Mouse (Mus musculus) lung, postnatal 36 days (tissue): Measurements from ENCODE around the gene 1700088E04Rik.
A peak's percentile ranks its signal among the peaks of the same experiment; 100 is the strongest.

Source experiments
- DNase-seq: peaks from one replicate; pipeline ENCODE4 v3.0.0; 2022; ENCODE audit warnings: mixed read lengths

Gene 1700088E04Rik

DNA sequence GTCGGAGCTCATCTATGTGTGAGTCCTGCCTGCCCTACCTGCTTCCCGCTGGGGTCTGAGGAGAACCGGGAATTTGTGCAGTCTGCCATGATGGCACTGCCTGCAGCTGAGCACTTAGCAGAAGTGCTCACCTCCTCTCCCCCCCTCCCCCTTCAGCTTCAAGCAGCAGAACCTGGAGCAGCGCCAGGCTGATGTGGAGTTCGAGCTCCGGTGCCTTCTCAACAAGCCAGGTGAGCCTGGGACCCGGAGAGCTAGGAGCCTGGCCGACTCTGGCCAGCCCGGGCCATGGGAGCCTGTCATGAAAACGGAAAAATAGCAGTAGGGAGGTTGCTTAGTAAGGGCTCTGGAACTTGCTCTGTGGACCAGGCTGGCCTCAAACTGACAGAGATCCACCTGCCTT, 10.3 kb downstream of the 1700088E04Rik start:
- DNase-seq: peak; percentile 85

DNA sequence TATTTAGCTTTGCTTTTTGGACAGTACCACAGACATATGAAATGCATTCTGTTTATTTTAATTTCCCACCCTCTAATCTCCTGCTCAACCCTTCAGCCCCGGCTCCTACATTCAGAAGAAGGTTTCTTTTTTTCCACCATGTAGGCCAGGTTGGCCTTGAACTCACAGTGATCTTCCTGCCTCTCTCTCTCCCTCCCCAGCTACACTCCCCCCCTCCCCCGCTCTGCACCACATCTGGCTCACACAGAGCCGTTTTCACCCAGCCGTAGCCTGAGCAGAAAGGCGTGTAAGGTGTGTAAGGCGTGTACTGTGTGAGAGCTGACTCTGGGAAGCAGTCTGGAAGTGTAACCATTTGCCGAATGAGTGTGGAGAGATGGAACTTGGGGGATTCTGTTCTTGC, 11.7 kb downstream of the 1700088E04Rik start:
- no peak for DNase-seq

DNA sequence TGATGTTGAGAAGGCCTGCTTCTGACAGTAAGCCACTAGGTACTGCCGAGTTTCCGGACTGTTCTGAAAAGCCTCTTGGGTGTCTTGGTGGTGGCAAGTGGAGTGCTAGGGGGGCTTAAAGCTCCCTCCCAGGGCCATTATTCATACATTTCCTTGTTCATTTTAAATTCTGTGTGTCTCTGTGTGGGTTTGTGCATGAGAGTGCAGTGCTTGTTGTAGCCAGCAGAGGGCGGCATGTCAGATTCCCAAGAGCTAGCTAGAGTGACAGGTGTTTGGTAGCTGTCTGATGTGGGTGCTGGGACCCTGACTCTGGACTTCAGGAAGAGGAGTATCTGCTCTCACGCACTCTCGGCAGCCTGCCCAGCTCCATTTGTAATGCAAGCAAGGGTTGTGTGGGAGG, 12.8 kb downstream of the 1700088E04Rik start:
- DNase-seq: no peak

DNA sequence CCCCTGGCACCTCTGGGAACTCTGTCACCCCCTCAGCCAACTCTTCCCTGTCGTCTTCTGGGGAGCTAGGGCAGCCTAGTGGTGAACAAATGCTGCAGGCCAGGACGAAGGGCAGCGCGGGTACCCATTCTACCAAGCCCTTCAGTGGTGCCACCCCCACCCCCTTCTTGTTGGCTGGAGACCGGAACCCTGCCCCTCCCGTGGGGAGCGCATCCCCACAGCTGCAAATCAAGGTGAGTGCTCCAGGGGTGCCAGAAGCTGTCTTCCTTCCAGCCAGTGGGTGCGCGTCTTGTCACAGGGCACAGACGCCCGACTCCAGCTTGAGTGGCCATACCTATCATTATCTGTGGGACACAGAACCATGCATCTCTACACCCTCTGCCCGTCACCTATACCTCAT, 14.0 kb downstream of the 1700088E04Rik start:
- DNase-seq: no peak

DNA sequence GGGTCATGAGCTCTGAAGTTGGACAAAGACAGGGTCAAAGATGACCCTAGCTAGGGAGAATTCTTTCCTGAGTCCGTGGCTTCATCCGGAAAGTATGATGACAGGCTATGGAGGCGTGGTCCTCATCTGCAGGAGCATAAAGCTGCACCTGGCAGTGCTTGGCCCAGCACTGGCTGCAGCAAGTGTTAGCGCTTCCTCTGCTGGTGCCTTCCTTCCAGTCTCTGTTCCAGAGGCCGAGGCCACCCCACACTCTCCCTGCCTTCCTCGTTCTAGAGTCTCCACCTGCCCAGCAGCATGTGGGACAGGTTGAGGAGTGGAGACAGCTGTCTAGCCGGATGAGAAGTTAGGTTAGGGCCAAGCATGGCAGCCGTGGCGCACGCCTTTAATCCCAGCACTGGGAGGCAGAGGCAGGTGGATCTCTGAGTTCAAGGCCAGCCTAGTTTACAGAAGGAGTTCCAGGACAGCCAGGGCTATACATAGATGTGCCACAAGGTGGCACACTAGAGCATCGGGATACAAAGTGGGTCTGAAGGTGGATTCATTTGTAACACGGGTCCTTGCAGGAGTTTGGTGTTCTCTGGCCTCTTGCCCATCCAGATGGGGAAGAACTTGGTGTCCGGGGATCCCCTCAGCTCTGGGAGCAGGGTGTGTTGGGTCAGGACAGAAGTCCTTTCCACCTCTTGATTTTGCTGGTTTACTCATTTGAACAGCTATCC, 14.7 kb downstream of the 1700088E04Rik start:
- peak; percentile 76 for DNase-seq

DNA sequence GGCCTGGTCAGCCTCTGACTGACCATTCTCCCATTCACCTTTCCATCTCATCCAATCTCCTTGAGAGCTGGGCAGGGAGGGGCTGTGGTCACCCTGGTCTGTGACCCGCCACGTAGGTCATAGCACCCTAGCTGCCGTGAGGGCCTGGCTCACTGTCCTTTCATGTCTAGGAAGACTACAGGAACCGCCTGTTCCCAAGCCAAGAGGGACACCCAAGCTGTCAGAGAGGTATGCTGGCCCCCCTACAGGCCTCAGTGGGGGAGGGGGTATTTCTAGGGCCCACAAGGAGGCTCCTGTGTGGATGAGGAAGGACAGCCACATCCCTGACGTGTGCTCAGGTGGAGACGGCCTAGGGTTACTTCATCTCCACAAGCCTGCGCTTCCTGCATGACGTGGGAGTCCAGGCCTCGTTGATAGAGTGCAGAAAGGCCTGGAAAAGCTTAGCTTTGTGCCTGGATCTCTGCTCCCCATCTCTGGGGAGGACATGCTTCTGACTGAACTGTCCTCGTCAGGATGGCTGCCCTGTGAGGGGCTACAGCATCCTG, 16.6 kb downstream of the 1700088E04Rik start:
- DNase-seq: no peak

DNA sequence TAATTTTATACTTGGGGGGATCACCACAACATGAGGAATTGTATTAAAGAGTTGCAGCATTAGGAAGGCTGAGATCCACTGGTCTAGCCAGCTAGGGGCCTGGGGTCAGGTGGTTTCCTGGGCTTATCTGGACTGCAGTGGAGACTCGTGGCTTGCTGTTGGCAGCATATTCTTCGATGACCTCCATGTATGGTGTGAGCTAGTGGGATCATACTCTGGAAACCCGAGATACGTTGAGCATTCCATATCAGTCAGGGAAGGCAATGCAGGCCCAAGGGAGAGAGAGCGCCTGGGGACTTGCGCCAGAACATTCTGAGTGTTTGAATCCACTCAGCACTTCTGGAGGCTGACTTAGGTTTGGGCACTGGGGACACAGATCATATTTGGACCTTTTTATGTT, 17.3 kb downstream of the 1700088E04Rik start:
- no peak for DNase-seq

DNA sequence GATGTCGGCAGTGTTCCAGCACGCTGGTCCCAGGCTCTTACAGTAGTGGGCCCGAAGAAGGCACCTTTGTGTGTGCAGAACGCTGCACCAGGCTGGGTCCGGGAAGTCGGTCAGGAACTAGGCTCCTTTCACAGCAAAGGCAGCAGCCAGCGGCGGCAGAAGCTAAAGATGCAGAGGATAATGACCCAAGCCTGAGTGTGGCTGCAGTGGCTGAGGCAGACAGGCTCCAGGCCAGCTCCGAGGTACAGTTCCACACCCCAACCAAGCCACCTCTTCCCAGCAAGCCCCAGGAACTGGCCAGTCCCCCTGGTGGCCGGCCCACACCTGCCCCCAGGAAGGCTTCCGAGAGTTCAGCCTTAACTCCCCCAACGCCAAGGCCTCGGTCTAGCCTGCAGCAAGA, 18.5 kb downstream of the 1700088E04Rik start:
- no peak for DNase-seq

DNA sequence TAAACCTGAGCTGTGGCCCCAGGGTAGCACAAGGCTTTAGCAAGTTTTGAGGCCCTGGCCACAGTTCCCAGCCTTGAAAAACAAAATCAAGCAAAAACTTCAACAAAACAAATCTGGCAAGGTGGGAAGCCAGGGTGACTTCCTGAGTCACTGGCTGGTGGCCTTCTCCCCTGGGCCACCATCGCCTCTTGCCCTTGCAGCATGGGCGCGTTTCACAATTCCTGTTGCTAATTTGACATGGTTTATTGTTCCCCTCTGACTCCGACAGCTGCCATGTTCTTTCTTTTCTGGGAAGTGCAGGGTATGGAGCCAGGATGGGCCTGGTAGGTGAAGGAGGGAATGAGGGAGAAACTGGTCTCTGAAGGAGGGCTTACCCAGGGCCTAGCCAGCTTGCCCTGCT, 18.9 kb downstream of the 1700088E04Rik start:
- no peak for DNase-seq

DNA sequence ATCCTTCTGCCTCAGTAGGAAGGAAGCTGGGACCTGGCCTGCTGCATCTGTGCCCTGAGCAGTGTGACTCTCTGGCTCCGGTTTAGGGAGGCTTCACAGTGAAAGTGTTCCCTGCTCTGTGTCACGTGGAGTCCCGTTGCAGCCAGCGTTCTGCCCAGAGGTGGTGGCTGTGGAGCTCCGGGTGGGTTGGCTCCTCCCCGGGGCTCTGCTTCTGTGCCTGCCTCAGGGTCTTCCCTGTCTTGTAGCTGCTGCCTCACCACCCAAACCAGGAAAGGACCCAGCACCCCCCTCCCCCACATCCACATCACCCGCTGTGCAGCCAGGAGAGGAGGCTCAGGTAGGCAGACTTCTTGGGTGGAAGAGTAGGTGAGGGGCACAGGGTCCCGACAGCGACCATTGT, 21.6 kb downstream of the 1700088E04Rik start:
- DNase-seq: no peak

DNA sequence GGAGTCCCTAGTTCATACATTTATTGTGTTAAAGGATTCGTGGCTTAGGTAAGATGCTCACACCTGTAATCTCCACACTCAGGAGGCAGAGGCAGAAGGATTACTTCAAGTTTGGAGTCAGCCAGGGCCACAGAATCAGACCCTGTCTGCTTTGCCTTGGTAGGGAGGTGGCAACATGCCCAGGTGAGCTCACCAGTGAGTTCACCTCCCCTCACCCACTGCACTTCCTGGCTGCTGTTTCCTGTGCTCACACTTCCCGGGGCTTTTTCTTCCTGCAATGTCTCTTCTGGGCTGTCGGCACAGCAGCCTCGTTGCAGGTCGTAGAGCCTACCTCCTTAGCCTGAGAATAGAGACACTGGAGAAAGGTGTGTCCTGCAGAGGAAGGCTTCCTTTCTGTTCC, 25.8 kb downstream of the 1700088E04Rik start:
- DNase-seq: peak; percentile 22

DNA sequence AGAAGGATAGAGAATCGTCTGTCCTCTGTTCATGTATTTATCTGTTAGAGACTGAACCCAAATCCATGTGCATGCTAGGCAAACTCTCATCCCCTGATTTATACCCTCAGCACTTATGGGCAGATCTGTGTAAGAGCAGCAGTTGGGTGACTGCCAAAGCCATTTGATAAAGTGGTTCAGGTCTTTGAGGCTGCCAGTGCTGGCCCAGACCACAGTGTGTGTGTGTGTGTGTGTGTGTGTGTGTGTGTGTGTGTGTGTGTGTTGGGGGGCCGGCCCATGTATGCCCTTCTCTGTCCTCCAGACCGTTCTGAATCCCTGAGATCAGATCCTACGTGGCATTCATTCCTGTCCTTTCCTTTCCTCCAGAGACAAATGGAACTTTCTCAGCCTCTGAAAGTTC, 29.3 kb downstream of the 1700088E04Rik start:
- peak; percentile 63 for DNase-seq

DNA sequence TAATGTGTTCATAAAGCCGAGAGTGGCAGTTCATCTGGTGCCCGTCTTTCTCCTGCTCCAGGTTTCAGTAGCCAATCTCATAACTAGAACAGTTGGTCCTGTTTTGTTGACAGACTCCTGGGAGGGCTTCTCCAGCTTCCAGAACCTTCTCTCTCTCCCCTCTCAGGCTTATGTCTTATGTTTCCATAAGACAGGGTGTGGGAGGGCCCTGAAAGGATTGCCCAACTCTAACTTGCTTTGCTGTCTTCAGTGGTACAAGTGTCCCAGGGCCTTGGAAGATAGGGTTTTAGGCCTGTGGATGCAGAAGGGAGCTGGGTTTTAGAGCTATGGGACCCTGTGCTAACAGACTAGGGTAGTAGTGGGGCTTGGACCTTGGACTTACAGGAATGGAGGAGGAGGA, 30.5 kb downstream of the 1700088E04Rik start:
- DNase-seq: no peak

DNA sequence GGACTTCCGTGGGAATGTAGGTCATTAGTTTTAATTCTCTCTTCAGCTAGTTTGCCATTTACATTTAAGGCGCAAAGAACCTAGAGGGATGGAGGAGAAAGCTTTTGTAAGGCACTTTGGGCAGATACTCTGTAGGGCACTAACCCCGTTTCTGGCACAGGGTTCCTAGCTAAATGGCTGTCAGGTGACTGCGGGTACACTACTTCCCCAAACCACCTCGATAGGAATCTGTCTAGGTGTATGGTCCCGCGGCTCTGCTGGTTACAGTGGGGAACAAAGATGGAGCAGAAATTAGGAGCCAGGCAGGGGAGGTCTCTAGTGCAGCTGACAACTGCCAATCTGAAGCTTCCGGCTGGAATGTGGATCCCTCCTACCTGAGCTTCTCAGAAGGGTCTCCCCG, 31.0 kb downstream of the 1700088E04Rik start:
- no peak for DNase-seq

DNA sequence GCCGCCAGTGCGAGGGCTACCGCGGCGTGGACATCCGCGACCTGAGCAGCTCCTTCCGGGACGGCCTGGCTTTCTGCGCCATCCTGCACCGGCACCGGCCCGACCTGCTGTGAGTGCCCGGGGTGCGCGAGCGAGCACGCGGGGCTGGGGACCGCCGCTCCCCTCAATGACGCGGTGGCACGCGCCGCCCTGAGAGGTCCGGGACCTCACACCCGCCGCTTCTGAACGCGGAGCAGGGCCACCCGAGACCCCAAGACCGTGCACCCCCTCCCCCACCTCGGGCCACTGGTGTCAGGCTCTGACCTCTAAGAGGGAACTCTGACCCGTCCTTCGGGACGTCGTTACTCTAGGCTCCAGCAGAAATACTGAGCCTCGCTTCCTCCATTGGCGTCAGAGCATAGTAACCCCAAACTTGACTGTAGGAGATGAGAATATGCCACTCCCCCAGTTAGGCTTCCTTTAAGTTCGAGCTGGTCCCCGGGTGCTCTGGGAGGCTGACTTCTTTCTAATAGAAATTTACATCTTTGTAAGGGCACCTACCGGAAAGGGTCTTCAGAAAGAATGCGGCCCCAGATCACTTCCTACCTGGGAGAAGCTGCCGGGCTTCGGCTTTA, 31.6 kb downstream of the 1700088E04Rik start:
- peak; percentile 30 for DNase-seq

DNA sequence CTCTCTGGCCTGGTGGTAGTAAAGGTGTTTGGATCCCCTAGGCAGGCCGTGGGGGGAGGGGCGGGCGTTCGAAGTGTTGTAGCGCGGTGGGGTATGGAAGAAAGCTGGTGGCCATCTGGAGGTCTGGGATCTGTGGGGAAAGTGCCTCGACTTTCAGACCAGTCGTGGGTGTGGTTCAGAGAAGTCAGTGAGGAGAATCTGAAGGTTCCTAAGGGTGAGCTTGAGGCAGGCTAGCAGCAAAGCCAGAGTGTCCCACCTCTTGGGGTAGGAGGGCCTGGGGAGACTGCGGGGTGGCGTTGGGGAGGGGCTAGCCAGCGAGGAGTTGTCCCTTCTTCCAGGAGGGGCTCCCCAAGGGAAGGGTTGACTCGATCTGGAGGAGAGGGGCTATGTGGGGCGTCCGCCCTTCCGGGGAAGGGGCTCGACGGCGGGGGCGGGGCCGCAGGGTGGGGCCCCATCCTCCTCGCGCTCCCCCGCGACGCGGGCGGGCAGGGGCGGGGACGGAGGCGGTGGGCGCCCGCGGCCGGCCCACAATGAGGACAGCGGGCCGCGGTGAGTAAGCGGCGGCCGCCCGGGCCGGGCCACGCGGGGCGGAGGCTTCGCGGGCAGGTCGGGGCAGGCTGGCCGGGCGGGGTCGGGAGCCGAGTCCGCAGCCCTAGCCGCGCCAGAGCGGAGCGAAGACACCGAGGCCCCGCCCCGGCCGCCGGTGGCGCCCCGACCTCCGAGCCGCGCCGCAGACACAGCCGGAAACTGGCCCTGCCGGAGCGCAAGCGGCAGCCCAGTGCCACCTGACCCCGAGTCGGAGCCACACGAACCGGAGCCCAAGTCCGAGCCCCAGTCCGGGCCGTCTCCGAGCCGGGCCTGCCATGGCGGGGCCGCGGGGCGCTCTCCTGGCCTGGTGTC, 32.4 kb downstream of the 1700088E04Rik start, which contains the start of gene Micall1:
TSS of gene Micall1 (plus strand) at position 478 of the 900 bp plus-strand sequence.
- DNase-seq: peak; percentile 77

DNA sequence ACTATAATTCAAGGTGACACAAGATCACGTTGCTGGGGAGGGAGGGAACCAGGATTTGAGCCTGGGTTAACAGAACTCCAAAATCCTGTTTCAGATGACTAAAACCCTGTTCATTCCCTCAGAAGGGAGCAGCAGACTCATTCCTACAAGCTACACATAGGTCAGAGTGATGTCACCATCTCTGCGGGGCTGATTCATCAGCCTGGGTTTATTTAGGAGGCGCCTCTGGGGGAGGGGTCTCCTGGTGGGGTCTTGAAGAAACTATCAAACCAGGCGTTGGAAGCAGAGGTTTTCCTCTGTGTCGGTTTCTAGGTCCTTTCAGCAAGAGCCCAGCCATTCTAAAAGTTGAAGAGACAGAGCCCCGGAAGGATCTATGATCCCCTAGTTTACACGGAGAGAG, 33.1 kb downstream of the 1700088E04Rik start:
- no peak for DNase-seq

DNA sequence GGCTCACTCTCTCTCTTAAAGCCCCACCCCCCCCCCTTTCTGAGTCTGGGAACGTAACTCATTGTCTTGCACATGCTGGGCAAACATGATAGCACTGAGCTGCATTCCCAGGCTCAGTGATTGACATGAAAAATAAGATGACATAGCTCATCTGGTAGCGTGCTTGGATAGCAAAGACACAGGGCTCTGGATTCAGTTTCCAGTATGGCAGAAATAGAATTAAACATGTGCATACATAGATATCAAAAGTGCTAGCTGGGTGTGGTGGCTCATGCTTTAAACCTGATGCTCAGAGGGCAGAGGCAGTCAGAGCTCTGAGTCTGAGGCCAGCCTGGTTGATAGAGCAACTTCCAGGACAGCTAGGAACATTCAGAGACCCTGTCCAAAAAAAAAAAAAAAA, 35.2 kb downstream of the 1700088E04Rik start:
- no peak for DNase-seq

DNA sequence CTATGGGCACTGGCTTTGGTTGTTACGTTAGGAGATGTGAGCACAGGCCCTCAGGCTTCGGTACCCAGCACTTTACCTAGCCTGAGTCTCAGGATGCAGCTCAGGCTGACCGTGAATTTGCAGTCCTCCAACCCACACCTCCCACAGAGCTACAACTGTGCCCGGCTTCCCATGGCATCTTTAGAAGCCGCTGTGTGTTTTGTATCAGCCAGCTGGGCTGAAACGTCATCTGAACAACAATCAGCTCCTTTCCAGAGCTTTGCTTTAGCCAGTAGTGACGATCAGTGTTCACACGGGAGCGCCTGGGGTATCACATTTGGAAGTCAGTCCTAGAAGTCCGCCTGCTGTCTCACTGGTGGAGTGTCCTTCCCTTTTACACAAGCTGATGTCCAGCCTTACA, 37.8 kb downstream of the 1700088E04Rik start:
- no peak for DNase-seq

DNA sequence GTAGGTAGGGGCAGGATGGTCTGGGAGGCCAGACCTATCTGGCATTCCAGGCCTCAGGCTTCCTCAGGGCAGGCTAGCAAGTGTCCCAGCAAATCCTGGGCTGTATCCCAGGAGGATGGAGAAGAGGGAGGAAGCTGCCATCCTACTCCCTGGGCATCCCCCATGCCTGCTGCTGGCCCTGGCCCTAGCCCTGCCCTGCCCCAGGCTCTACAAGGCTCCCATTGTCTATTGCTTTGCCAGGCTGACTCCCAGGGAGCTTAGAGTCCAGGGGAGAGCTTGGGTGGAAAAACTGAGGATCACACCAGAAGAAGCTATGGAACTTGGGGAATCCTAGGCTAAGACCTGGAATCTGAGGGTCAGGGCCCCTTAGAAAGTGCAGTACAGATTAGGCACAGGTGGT, 39.5 kb downstream of the 1700088E04Rik start:
- DNase-seq: no peak

DNA sequence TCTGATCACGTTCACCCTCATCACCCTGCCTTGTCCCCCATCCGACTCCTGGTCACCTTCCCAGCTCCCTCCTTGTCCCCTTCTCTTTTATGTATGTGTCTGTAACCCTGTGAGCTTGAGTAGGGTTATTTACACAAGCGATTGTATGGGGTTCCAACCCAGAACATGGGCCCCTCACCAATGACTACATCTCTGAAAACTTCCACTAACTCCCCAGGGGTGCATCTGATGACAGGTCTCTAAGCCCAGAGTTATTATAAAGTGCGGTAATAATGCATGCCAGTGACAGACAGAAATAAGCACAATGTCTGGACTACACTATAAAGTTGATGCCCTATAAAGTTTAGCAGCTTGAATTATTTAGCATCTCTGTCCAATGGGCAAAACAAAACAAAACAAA, 40.7 kb downstream of the 1700088E04Rik start:
- DNase-seq: no peak

DNA sequence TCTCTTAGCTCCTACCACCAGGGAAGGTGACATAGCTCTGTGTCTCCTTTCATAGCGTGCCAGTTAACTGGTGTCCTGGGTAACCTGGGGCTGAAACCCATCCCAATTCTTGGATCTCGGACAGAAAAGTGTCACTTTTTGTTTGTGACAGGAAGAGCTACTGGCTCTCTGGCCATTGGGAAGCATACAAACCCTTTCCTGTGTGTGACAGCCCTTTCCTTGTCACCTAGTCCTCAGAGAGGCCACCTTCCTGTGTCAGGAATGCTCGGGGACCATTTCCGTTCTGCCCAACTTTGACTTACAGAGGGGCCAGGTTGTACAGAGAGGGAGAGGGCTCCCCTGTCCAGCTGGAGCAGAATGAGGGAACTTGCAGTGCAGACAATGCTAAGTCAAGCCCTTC, 41.6 kb downstream of the 1700088E04Rik start:
- DNase-seq: peak; percentile 57

DNA sequence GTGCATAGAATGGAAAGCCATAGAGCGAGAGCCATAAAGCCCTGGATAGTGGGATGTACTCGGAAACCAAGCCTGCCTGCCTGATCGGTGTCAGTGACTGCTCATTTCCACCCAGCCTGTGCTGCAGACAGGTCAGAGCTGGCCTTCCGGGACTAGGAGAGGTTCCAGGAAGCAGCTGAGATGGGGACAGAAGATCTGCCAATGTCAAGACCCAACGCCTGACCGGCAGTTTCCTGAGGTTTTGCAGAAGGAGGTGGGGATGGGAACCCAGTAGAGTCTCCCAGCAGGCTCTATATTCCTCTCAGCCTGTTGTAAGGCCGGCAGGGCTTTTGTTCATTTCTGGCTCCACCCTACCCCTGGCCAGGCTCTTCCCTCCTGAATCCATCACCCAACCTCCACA, 42.2 kb downstream of the 1700088E04Rik start:
- DNase-seq: peak; percentile 60
